Mouse (Mus musculus) bone marrow macrophage, adult 2 months (primary cell): Measurements from ENCODE around the gene Dpp6. TPM values are rescaled to one million over a fixed set of nuclear protein-coding genes. Genes with fewer than 3 reads are reported as not detected.

ENCODE experiments used
- H3K27ac ChIP-seq: 2 replicates; pipeline ENCODE4 v1.5.1; 2012; ENCODE audit warnings: low read depth, low read length; ENCODE audit not compliant: insufficient read depth
- H3K4me1 ChIP-seq: 2 replicates; pipeline ENCODE4 v1.6.1; 2012; ENCODE audit warnings: low read length; ENCODE audit not compliant: control insufficient read depth, insufficient read depth
- H3K4me3 ChIP-seq: 2 replicates; pipeline ENCODE4 v1.5.1; 2012; ENCODE audit warnings: mild to moderate bottlenecking, low read length, moderate library complexity; ENCODE audit not compliant: insufficient read depth
- CTCF ChIP-seq: IDR thresholded peaks from 2 replicates; pipeline ENCODE4 v1.5.1; 2012; ENCODE audit warnings: low read depth, mild to moderate bottlenecking, low read length, moderate library complexity
- POLR2A ChIP-seq: IDR thresholded peaks from 2 replicates; pipeline ENCODE4 v1.6.1; 2012; ENCODE audit warnings: mild to moderate bottlenecking, low read depth, low read length, borderline replicate concordance
- polyA plus RNA-seq: library from polyadenylated mRNA; stranded (reverse); fragments of >200 nt; gene quantifications from 2 replicates; pipeline ENCODE4 v1.2.4, GENCODE M21; 2012; ENCODE audit not compliant: missing spikeins, insufficient read depth, insufficient read length

Dpp6 gene
- polyA plus RNA-seq, 1 experiment: not detected

DNA sequence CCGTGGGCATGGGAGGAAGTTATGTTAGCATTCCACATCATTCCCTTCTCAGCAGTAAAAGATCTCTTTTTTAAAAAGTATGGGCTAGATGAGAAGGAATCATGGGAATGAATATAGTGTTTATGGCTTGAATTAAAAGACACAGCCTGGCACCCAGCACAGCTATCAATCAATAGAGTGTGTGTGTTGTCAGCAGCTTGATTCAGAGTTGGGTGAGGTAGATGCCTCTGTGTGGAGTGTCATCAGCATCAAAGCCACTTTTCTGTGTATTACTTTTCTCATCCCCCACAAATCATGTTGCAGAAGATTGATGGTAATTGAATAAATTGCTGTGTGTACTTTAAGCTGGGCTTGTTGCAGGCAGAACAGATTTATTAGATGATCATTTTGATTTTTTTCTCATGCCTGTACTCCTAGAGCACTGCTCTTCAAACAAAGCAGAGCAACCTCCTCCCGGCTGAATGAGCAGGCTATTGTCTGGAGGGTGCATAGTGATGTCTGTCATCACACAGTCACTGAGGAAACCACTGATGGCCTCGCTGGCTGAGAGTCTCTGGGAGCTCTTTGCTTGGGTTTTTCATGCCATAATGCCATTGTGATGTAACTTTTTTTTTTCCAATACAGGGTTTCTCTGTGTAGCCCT, 201.4 kb downstream of the Dpp6 start:
- Histone ChIP-seq H3K4me3 (no peak overlapping the region), H3K27ac (no peak overlapping the region), H3K4me1 (no peaks in the 10 kb centered on the region)
- no peak for TF ChIP-seq CTCF
- TF ChIP-seq POLR2A: no peak

DNA sequence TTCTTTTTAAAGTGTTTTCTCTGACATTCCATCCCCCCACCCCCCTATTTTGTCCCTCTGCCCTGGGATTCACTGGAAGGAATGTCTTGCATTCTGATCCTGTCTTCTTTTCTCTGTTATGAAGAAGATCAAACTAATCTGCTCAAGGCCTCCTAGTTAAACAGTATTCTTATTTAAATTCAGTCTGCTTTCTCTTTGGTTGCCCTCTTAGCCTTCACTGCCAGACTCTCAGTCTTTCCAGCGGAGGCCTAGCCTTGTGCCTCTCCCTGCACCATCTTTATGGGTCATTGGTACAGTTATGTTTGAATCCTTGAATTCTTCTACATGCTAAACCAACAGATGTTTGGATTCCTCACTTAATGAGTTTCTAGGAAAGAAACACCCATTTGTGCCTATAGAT, 211.6 kb downstream of the Dpp6 start:
- no peak overlapping the region for H3K4me3 ChIP-seq
- H3K4me1 ChIP-seq: no peaks in the 10 kb centered on the region
- H3K27ac ChIP-seq: no peak overlapping the region
- TF ChIP-seq POLR2A (no peak), CTCF (no peak)

DNA sequence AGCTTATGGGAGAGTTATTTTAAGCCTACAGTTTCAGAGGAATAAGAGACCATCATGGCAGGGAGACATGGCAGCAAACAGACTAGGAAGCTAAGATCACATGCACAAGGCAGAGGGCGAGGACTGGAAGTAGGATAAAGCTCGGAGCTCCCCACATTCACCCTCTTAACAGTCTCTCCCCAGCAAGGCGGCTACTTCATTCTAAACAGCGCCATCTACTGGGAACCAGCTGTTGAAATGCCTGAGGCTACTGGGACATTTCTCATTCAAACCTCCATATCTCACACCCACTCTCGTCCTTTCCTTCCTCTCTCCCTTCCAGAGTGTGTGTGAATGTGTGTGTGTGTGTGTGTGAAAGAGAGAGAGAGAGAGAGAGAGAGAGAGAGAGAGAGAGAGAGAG, 212.8 kb downstream of the Dpp6 start:
- Histone ChIP-seq H3K4me3 (no peak overlapping the region), H3K4me1 (no peaks in the 10 kb centered on the region), H3K27ac (no peak overlapping the region)
- no peak for TF ChIP-seq CTCF
- no peak for TF ChIP-seq POLR2A

DNA sequence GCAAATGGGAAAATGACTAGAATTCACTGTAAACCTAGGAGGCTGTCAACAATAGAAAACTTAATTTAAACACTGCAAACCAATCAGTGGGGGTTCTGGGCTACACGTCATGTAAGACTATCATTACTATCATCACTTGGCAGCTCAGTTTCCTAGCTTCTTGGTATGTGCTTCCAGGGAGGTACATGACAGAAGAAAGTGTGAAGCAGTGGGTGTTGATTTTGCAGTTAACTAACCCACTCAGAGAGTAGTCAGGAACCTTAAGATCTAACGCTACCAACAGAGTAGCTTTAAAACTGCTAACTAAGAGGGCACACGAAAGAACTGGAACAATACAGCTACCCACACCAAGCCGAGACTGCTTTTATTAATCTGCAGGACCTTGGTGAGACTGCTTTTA, 217.9 kb downstream of the Dpp6 start:
- no peaks in the 10 kb centered on the region for H3K4me1 ChIP-seq
- no peak for TF ChIP-seq CTCF
- no peak for TF ChIP-seq POLR2A
- H3K27ac ChIP-seq: no peak overlapping the region
- H3K4me3 ChIP-seq: no peak overlapping the region

DNA sequence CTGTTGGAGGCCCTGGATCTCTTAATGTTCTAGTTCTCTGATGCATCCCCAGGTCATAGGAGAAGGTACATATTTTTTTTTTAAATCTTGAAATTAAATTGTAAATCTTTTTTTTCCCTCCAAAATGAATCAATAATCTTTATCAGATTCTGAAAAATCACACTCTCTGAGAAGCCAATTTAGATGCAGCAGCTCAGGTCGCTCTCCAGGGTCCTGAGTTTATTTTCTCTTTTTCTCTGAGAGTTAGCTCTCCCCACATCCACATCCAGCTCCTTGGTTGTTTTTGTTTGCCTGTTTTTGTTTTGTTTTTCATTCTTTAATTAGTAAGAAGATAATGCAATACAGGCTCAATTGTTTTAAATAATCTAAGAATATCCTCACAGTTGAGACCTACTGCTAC, 218.3 kb downstream of the Dpp6 start:
- Histone ChIP-seq H3K4me3 (no peak overlapping the region), H3K4me1 (no peaks in the 10 kb centered on the region), H3K27ac (no peak overlapping the region)
- TF ChIP-seq POLR2A (no peak), CTCF (no peak)

DNA sequence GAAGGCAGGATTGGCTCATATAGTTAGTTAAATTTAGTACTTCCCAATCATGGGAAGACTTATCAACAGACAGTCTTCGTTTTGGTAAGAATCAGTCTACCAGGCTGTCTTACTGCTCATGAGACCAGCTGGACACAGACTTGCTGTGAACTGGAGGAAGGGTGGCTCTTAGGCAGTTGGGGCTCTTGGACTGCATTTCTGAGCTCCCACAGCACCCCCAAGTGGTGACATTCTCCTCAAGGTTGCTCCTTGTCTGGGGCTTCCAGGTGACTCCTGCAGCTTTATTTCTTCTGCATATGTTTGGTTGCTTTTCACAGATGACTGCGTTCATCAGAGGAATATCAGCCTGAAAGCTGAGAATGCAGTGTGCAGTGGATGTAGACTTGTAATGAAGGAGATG, 218.9 kb downstream of the Dpp6 start:
- Histone ChIP-seq H3K4me1 (no peaks in the 10 kb centered on the region), H3K4me3 (no peak overlapping the region), H3K27ac (no peak overlapping the region)
- TF ChIP-seq CTCF: no peak
- TF ChIP-seq POLR2A: no peak

DNA sequence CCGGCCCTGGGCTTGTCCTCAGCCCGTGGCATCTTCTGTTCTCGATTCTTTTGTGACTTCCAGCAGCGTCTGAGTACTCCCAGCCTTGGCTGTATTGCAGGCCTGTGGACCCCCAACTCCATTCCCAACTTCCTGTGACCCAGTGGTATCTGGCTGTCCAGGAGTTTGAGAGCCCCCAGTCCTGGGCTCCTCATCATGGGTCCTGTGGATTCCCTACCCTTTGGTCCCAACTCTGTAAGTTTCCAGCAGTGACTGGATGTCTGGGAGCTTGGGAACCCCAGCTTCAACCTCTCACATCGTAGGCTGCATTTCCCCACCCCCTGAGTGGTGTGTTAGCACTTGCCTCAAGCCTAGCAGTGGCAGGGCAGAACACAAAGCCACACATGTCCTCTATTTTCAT, 220.8 kb downstream of the Dpp6 start:
- Histone ChIP-seq H3K4me3 (no peak overlapping the region), H3K27ac (no peak overlapping the region), H3K4me1 (no peaks in the 10 kb centered on the region)
- TF ChIP-seq POLR2A: no peak
- TF ChIP-seq CTCF: no peak

DNA sequence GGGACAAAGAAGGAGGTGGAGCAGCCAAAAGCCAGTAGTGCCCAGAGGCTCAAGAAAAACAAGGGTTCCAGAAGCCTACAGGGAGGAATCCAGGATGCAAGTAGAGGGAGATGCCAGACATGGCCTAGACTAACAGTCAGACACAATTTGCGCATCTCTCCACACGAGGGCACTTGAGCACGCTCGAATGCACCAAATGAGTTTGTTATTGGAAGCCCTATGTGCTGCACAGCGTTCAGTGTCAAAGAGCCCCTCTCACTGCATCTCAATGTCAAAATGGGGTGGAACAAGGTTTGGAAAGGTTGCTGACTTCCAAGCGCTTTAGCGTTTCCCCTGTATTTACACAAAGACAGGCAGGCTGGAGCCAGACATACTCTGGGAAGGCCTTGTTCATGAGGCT, 231.2 kb downstream of the Dpp6 start:
- TF ChIP-seq CTCF: no peak
- TF ChIP-seq POLR2A: no peak
- no peak overlapping the region for H3K4me3 ChIP-seq
- no peak overlapping the region for H3K27ac ChIP-seq
- no peaks in the 10 kb centered on the region for H3K4me1 ChIP-seq

DNA sequence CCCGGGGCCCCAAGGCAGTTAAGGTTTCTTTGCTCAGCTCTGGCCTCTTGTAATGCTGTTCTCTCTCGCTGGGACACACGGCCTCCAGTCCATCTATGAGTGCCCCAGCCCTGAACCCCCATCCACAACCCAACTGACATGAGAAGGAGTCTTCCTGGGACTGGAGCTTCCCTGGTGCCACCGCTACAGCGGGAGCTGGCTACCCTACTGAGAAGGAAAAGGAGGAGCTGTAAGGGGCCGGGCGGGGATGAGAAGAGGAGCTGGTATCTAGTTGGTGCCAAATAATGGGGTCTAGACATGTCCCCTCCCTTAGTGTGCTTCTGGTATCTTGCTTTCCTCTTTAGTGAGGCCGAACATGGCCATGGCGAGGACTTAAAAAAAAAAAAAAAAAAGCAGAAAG, 231.9 kb downstream of the Dpp6 start:
- TF ChIP-seq CTCF (no peak), POLR2A (no peak)
- Histone ChIP-seq H3K4me1 (no peaks in the 10 kb centered on the region), H3K4me3 (no peak overlapping the region), H3K27ac (no peak overlapping the region)

DNA sequence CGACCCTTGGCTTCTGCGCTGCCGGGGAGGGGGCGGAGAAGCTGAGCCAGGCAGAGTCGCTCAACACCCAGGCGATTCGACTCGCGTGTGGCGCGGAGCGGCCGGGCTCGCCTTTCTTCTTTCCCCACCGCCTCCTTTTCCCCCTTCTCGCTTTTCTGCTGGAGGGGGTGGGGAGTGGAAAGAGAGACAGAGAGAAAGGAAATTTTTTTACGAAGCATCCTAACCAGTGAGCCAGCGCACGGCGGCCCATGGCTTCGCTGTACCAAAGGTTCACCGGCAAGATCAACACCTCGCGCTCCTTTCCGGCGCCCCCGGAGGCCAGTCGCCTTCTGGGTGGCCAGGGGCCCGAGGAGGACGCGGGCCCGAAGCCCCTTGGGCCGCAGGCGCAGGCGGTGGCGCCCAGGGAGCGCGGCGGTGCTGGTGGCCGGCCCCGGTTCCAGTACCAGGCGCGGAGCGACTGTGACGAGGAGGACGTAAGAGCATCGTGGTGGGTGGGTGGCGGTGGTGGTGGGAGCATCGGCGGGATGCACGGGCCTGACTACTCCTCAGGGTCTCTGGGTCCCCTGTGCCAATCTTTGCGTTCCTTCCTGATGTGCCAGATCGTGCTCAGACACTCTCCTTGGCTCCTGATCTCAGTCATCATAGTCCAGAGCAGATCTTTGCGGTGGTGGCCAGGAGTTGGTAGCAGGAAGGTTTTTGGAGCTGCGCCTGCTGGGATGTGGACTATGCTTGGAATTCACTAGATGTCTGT, 232.5 kb downstream of the Dpp6 start:
- H3K4me1 ChIP-seq: no peaks in the 10 kb centered on the region
- no peak overlapping the region for H3K4me3 ChIP-seq
- H3K27ac ChIP-seq: no peak overlapping the region
- TF ChIP-seq POLR2A: no peak
- TF ChIP-seq CTCF: no peak
